Mouse (Mus musculus) bone marrow macrophage, adult 2 months (primary cell): ENCODE results near the gene Teddm2.

Source experiments
- CTCF ChIP-seq: IDR thresholded peaks from 2 replicates; pipeline ENCODE4 v1.5.1; 2012; ENCODE audit warnings: low read depth, mild to moderate bottlenecking, low read length, moderate library complexity
- POLR2A ChIP-seq: IDR thresholded peaks from 2 replicates; pipeline ENCODE4 v1.6.1; 2012; ENCODE audit warnings: mild to moderate bottlenecking, low read depth, low read length, borderline replicate concordance

- TF ChIP-seq POLR2A (no peak), CTCF (no peak)
Measured at GRCm38 (mm10) chr1:153947837-153948236, 47.8 kb upstream of the Teddm2 start.
